Mouse (Mus musculus): ENCODE results near the gene Tarbp1.
A peak's percentile ranks its signal among the peaks of the same experiment; 100 is the strongest.
"Not testable (repeated sequence)": the region's sequence is repeated elsewhere in the genome, so short reads cannot be mapped to it uniquely, and the experiment has no call there.

Gene Tarbp1

DNA sequence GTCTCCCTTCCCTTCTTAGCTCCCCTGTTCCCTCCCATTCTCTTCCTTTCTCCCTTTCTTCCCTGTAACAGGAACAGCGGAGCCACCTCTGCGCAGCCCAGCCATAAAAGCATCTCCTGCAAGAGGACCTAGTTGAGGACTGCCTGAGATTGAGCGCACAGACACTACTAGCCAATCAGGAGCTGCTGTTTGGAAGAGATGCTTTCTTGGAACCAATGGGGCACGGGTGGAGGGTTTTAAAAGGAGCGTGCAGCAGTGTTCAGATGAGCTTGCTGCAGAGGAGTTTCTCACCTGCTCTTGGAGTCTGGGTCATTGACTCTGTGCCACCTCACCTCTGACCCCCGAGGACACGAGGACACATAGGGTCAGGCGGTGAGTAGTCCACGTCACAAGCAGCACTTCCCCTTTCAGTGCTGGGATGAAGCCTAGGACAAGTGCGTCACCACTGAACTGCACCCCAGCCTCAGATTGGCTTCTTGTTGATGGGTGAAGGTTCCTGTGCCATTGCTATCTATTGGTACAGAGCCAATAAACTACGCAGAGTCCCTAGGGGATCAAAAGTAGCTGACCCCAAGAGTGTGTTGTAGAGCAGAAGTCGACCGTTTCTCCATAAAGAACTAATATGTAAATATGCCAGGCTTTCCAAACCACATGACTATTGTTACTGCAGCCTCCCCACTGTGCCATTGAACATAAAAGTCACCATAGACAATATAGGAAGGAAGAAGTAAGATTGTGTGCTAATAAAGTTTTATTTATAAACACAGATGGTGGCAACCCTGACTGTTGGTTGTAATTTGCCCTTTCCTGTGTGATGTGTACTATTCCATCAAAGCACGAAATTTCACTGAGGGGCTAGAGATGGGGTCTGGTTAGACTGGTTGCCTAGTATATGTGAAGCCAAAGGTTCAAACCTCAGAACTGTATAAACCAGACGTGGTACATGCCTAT lies 19.6 kb upstream of the Tarbp1 start:
- no peak for DNase-seq (ENCODE audit: extremely low read depth, low read depth, low spot score)

DNA sequence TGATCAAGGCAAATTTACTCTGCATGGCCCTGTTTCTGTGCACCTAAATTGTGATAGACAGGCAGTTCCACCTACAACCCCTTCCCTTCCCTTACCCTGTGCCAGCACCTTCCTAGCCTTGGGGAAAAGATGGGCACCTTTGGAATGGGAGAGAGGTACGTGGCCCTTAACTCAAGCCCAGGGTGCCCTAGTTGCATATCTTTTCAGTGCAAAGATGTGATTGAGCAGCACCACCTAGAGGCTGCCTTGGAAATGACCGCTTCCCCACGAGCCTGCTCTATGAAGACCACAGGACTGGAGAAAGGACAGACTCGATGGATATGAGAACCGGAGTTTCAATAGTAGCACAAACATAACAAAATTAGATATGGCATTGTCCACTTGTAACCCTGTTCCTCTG lies 8.1 kb upstream of the Tarbp1 start:
- no peak for DNase-seq (ENCODE audit: extremely low read depth, low read depth, low spot score)

DNA sequence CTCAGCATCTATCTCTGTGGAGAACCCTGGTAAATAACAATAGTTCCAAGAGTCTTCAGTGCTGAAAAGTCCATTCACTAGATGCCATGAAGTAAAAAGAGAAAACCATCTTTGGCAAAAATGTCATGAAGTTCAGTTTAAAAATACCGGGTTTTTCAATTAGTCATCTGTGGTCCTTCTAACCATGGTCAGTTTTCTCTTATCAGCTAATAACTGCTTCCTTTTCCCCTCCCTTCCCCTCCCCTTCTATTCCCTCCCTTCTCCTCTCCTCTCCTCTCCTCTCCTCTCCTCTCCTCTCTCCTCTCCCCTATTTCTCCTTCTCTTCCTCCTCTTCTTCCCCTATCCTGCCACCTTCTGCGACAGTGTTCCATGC lies 7.5 kb upstream of the Tarbp1 start:
- no peak for DNase-seq (ENCODE audit: extremely low read depth, low read depth, low spot score)

DNA sequence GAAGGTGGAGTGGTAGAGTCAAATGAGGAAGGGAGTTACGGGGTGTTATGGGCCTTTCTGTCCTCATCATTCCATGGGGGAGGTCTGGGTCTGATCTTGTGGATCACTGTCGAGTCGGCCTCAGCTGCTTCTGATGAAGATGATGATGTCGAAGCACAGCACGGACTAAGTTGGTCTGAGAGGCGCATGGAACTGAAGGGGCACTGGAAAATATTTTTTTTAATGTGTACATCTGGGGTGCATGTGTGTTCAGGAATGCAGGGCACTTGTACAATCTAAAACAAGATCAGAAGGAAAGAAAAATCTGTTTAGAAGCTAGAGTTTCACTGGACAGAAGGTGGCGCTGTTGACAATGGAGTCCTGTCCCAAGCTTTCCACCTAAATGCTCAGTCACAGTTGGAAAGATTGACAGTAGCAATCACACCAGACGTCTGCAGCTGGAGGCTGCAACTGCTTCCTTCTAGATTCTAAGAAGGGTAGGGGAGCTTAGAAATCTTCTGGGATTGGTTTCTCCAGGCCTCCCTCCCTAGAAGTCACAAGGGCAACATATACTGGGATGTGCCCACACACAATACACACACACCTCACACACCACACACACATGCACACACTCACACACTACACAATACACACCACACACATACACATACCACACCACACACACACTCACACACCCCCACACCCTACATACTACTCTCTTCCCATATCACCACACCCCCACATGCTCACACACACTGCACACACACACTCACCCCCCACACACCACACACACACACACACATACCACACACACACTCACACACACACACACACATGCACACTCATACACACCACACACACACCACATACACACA lies 6.9 kb upstream of the Tarbp1 start:
- DNase-seq (ENCODE audit: extremely low read depth, low read depth, low spot score) = no peak

DNA sequence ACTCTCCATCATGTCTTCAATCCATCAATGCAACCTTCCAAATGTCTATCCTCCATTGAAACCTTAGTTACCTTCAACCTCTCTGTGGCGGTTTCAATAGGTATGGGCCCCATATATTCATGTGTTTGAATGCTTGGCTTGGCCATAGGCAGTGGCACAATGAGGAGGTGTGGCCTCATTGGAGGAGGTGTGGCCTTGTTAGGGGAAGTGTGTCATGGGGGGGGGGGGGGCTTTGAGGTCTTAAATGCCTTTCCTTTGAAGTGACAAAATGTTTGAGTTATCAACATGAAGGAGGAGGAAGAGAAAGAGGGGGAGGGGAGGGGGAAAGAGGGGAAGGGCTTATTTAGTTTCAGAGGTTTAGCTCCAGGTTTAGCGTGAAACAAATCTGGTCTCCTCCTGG lies 5.5 kb upstream of the Tarbp1 start:
- no peak for DNase-seq (ENCODE audit: extremely low read depth, low read depth, low spot score)

DNA sequence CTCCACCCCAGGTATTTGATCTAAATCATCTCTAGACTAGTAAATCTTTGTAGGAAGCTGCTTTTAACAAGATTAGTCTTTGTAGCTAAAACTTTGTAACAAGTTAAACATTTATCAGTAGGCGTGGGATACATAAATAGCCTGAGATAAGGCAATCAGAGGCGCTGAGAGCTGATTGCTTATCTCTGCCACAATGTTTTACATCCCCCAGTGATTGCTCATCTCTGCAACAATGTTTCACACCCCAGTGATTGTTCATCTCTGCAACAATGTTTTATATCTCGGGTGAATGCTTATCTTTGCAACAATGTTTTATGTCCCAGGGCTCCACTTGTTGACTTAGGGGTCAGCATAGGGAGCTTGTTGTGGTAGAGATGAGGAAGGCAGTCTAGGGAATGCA lies 3.8 kb upstream of the Tarbp1 start:
- DNase-seq (ENCODE audit: extremely low read depth, low read depth, low spot score) = no peak

DNA sequence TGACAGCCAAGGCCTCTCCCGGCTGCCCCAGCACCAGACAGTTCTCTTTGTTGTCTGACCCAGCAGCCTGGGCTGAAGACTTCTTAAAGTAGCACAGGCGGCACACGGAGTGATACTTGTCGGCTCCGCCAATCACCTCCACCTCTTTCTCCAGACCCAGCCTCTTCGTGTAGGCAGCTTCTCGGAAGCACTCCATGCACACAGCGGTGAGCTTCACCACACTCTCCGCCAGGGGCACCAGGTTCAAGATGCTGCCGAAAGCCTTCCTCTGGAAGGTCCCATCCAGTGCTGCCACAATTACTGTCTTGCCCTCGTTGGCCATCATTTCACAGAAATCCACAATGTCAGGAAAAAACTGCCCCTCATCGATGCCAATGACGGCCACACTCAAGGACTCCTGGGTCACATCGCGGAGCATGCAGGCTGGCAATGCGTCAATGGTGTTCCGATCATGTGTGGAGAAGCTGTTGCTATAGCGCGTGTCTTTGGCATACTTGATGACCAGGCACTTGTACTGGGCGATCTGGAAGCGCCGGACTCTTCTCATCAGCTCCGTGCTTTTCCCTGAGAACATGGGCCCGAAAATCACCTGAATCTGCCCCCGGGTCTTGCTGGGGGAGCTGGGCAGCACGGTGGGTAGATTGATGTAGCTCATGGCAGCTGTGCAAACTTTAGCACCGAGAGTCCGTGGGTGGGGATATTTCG lies 1.4 kb upstream of the Tarbp1 start:
- not testable (repeated sequence) for DNase-seq (ENCODE audit: extremely low read depth, low read depth, low spot score)

DNA sequence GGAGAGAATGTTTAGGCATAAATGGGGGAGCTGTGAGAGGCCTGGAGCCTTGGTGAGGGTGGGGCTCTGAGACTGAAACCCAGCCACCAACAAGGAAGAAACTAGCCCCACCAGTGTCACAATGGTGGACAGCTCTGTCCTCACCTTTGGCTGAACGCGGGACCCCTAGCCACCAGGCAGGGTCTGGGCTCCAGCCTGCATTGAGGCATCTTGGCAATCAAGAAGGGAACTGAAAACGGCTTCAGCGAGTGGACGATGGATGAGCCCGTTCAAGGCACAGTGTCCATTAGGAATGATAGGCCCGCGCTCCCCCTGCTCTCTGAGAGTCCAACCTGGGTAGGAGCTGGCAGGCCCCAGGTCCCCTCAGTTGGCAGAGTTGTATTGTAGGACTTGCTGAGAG lies 873 bp upstream of the Tarbp1 start:
- not testable (repeated sequence) for DNase-seq (ENCODE audit: extremely low read depth, low read depth, low spot score)

DNA sequence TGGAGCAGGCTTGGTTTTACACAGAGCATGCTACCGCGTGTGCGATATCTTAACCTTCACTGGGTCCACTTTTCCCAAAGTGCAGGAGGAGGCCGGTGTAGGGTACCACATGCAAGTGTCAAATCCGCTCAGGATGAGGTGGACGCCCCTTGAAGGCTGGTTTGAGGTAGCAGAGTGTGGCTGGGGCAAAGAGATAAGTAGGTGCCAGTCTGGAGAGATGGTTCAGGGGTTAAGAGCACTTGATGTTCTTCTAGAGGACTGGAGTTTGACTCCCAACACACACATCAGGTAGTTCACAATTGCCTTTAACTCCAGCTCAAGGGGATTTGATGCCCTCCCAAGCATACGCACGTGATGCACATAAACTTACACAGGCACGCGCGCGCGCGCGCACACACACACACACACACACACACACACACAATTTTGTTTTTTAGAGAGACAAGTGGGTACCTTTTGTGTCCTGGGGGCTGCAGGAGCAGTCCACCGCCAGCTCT lies 1.0 kb downstream of the Tarbp1 start:
- DNase-seq (ENCODE audit: extremely low read depth, low read depth, low spot score) = no peak

DNA sequence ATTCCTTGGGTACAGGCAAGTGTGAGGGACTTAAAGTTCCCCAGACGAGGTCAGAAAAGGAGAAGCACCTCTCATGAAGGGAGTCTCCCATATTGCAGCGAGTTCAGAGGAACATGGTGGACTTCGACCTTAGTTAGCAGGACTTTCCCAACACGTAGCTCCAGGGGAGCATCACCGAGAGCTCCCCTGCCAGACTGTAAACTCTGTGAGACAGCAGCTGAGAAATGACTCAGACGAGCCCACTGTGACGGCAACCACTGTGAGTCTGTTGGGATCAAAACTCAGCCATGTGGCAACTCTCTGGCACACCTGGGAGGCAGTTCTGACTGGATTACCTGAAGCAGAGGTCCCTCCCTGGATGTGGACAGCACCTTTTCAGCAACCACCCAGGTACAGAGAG lies 10.8 kb downstream of the Tarbp1 start:
- no peak for DNase-seq (ENCODE audit: extremely low read depth, low read depth, low spot score)

DNA sequence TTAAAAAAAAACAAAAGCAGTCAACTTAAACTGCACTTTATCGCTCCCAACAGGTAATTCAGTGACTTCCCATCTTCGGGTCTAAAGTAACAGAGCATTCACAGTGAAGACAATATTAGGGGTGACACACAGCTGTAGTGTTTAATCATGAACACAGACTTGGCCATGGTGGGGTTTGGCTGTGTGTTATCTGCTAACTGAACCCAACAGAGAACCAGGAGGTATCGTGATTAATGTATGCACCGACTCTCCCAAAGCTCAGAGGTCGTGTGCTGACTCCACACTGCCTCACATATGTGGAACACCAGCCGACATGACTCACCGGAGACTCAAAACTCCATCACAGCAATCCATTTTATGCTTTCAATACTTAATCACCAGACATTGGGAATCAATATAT lies 13.1 kb downstream of the Tarbp1 start:
- no peak for DNase-seq (ENCODE audit: extremely low read depth, low read depth, low spot score)

DNA sequence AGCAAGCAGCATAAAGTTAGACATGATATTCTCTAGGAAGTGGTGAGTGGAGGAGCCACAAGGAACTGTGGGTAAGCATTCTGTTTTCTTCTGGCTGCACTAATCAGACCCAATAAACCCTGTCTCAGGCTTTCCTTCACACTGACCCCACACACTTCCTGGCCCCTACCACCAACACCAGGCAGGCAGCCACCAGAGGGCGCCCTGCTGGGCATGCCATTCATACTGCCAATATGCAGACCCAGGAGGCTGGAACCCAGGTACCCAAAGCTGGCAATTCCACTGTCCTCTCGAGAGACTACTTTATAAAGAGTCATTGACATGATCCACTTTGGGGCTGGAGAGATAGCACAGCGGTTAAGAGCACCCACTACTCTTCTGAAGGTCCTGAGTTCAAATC lies 14.6 kb downstream of the Tarbp1 start:
- no peak for DNase-seq (ENCODE audit: extremely low read depth, low read depth, low spot score)

DNA sequence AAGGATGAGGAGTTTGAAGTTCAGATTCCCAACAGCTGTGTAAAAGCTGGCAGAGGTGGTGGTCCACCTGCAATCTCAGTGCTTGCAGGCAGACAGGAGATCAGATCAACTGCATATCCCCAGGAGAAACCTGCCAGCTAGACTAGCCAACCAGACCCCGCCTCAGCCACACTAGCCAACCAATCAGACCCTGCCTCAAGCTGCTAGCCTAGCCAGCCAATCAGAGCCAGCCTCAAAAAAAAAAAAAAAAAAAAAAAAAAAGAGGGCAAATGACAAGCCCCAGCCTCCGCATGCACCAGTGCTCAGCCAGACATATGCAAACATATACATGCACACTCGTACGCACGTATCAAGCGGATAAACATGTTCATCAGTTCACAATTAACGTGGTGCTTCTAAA lies 19.5 kb downstream of the Tarbp1 start:
- no peak for DNase-seq (ENCODE audit: extremely low read depth, low read depth, low spot score)

DNA sequence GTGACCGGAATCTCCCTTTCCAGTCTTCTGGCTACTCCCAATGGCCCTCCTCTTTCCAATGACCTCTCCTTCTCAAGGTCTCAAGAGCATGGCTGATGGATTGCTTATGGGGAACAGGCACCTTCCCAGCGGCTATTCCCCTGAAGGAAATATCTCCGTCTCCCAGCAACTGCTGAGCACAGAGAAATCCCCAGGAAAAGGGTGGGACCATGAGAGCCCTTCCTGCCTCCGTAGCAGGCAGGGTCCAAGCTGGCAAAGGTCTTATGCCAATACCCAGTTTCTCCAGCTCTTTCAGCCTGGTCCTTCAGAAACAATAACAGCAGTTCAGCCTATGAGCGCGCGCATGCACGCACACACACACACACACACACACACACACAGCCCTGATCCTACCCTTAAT lies 23.7 kb downstream of the Tarbp1 start:
- DNase-seq (ENCODE audit: extremely low read depth, low read depth, low spot score) = no peak

DNA sequence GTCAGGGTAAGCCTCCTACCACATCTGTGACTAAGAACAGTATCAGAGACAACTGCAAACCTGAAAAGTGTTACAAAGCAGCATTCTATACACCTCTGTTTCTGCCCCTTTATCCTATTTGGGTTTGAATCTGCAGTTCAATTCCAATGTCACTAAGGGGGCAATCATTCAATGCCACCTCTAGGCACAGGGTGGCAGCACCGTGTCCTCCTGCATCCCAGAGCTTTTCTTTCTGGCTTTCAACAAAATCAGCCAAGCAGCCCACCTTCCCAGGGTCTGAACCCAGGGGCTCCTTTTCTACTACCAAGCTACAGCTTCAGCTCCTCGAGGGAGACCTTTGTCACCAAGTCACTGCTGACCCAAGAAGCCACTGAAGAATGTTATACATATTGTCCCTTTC lies 35.9 kb downstream of the Tarbp1 start:
- no peak for DNase-seq (ENCODE audit: extremely low read depth, low read depth, low spot score)

DNA sequence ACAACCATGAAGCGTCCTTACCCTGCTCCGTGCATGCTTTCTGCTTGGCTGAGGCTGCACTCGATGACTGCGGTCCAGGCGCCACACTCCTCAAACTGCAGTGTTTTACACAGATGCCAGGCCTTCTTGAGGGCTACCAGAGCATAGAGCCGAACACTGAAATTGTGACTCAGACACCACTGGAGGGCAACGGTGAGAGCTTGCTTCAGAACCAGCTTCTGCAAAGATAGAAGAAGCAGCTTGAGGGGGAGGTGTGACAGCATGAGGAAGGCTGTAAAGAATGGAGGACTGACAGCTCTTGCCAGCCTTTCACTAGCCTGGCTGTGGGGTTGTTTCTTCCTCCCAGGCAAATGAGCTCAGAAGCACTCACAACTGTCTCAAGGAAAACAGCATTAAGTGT lies 41.0 kb downstream of the Tarbp1 start:
- DNase-seq (ENCODE audit: extremely low read depth, low read depth, low spot score) = no peak

DNA sequence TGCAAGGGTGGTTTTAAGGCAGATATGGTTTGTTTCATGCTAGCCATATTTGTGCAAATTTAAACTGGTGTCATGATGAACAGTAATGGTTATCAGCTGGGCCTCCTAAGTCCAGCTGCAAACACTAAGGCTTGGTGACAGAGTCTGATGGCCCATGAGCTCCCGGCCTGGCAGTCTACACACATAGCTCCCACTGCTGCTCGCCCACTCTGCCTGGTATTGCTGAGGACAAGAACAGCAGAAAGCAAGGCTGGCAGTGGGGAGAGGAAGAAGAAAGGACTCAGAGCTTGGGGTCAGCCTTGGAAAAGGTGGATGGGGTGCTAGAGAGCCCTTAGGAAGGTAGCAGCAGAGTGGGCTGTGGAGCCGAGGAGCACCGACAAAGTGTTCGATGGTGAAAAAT lies 45.2 kb downstream of the Tarbp1 start:
- no peak for DNase-seq (ENCODE audit: extremely low read depth, low read depth, low spot score)

DNA sequence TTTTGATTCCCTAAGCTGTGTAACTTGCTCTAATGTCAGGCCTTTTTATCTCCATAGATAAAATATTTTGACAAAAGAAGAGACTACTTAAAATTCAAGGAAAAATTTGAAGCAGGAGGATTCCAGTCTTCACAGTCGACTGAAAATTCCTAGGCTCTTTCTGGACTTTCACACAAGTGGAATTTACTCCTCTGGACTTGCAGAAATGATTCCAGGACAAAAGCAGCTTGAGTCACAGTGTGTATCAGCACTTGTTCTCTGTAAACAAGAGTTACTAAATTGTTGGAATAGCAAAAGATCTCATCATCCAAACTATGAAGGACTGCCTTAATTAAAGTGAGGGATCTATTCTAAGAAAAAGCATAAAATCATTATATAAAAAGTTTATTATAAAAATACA lies 49.9 kb downstream of the Tarbp1 start:
- DNase-seq (ENCODE audit: extremely low read depth, low read depth, low spot score) = no peak

DNA sequence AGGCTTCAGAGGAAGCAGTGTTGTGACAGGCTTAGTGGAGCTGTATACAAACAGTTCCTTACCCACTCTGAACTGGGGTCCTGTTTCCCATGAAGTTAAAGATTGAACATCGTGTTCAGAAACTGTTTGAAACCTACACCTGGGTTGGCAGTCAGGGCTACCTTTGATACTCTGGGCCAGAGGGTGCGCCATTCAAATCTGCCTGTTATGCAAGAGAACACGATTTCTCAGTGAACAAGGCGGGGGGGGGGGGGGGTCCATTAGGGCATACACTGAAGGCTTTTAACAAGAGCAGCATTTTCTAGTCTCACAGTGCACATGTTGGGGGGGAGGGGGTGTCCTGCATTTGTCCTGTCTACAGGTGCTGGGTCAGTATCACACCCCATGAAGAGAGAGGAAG lies 50.7 kb downstream of the Tarbp1 start:
- DNase-seq (ENCODE audit: extremely low read depth, low read depth, low spot score) = no peak

DNA sequence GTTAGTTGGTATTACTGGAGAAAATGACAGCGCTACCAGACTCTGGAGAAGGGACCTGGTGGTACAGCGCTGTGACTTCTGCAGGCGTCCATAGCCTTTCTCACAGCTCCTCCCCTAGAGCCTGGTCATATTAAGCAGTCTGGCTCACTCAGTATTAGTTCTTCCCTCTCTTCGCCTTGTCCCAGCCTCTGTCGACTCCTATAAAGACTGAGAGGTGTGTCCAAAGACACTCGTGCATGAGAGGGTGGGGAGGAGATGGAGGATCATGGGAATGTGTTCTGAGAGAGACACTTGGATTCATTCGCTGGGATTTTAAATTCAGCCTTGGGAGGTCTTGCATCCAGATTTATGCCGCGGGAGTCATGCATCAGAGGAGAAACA lies 52.0 kb downstream of the Tarbp1 start:
- no peak for DNase-seq (ENCODE audit: extremely low read depth, low read depth, low spot score)

DNA sequence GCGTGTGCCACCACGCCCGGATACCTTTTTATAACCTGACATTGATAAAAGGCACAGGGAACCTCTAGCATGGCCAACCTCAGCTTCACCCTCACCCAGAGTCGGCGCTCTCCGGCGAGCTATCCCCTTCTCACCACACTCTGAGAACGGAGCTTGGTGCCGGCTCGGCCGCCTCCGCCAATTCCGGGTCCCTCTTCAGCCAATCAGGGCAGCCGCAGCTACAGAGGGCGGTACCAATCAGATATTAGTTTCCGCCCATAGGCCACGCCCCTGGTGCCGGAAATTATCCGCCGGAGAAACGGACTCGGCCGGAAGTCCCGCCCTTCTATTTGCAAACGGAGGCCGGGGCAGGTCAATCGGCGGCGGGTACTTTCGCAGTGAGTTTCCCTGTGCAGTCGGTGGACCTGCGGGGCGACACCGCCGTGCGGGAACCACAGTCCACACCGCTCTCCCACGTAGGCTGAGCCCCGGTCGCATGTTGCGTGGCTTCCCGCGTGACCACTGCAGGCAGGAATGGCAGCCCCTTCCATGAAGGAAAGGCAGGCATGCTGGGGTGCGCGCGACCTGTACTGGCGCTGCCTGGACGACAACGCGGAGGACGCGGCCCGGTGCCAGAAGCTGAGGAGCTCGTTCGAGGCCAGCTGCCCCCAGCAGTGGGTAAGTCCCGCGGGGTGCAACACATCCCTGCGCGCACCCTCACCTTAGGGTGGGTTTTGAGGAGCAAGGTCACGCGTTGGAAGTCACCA lies 52.5 kb downstream of the Tarbp1 start, which contains the start of gene Coa6:
Gene Coa6, plus strand, starts transcription at position 342 of the 746 bp plus-strand sequence.
- peak; percentile 72 for DNase-seq (ENCODE audit: extremely low read depth, low read depth, low spot score)

All from fat pad, adult 2 months (tissue).